Mouse (Mus musculus): ENCODE data around the gene Srd5a1.

The Srd5a1 gene

GRCm38 (mm10) chr13:69541776-69542175, 69.5 kb downstream of the Srd5a1 start:
- no peak for DNase-seq (ENCODE audit: low read depth, low spot score)

- DNase-seq (ENCODE audit: low read depth, low spot score): no peak
Measured at GRCm38 (mm10) chr13:69541209-69541608, 70.0 kb downstream of the Srd5a1 start.

GRCm38 (mm10) chr13:69538327-69538726, 72.9 kb downstream of the Srd5a1 start:
- DNase-seq (ENCODE audit: low read depth, low spot score): peak; percentile 60

GRCm38 (mm10) chr13:69537366-69537765, 73.9 kb downstream of the Srd5a1 start:
- no peak for DNase-seq (ENCODE audit: low read depth, low spot score)

- no peak for DNase-seq (ENCODE audit: low read depth, low spot score)
Measured at GRCm38 (mm10) chr13:69536021-69536420, 75.2 kb downstream of the Srd5a1 start.

GRCm38 (mm10) chr13:69534654-69535551, 76.3 kb downstream of the Srd5a1 start:
- DNase-seq (ENCODE audit: low read depth, low spot score): peak; percentile 99

GRCm38 (mm10) chr13:69534334-69534653, 76.9 kb downstream of the Srd5a1 start, which contains the start of gene Tent4a:
TSS of gene Tent4a (minus strand) at chr13:69534617.
- DNase-seq (ENCODE audit: low read depth, low spot score): no peak

- DNase-seq (ENCODE audit: low read depth, low spot score): peak; percentile 37
Measured at GRCm38 (mm10) chr13:69533405-69534333, 77.6 kb downstream of the Srd5a1 start, which contains the start of gene Nsun2. TSS of gene Nsun2 (plus strand) at chr13:69533746.

GRCm38 (mm10) chr13:69532893-69533404, 78.3 kb downstream of the Srd5a1 start:
- DNase-seq (ENCODE audit: low read depth, low spot score): no peak

- no peak for DNase-seq (ENCODE audit: low read depth, low spot score)
Measured at GRCm38 (mm10) chr13:69532101-69532892, 78.9 kb downstream of the Srd5a1 start.

- DNase-seq (ENCODE audit: low read depth, low spot score): no peak
Measured at GRCm38 (mm10) chr13:69531431-69531830, 79.8 kb downstream of the Srd5a1 start.

GRCm38 (mm10) chr13:69530951-69531350, 80.3 kb downstream of the Srd5a1 start:
- no peak for DNase-seq (ENCODE audit: low read depth, low spot score)

GRCm38 (mm10) chr13:69530156-69530555, 81.1 kb downstream of the Srd5a1 start:
- DNase-seq (ENCODE audit: low read depth, low spot score): no peak

GRCm38 (mm10) chr13:69528531-69528930, 82.7 kb downstream of the Srd5a1 start:
- no peak for DNase-seq (ENCODE audit: low read depth, low spot score)

- no peak for DNase-seq (ENCODE audit: low read depth, low spot score)
Measured at GRCm38 (mm10) chr13:69525867-69526266, 85.4 kb downstream of the Srd5a1 start.

GRCm38 (mm10) chr13:69524158-69524530, 87.1 kb downstream of the Srd5a1 start:
- DNase-seq (ENCODE audit: low read depth, low spot score): no peak

All from ZHBTc4 (cell line).